Mouse (Mus musculus) neural tube, embryonic 15.5 days (tissue): ENCODE results near the gene Cenpp. TPM values are rescaled to one million over a fixed set of nuclear protein-coding genes. Genes with fewer than 3 reads are reported as not detected.
"Not testable (repeated sequence)": the region's sequence is repeated elsewhere in the genome, so short reads cannot be mapped to it uniquely, and the experiment has no call there.

ENCODE experiments used
- ATAC-seq: fragments of 200-750 bp; cut with Nextera tagmentation; 2 replicates; pipeline ENCODE4 v1.8.0; 2017; ENCODE audit warnings: mild to moderate bottlenecking, moderate TSS enrichment, moderate library complexity; ENCODE audit not compliant: low FRiP score
- H3K27ac ChIP-seq: fragments of 300-500 bp; sonication (generic); replicated peaks from 2 replicates; pipeline ENCODE4 v1.5.1; 2015; ENCODE audit warnings: mild to moderate bottlenecking, inconsistent platforms
- H3K27me3 ChIP-seq: fragments of 300-500 bp; sonication (generic); replicated peaks from 2 replicates; pipeline ENCODE4 v1.6.1; 2015; ENCODE audit warnings: inconsistent platforms
- H3K36me3 ChIP-seq: fragments of 300-500 bp; sonication (generic); 2 replicates; pipeline ENCODE4 v1.6.1; 2015; ENCODE audit warnings: inconsistent platforms
- H3K4me1 ChIP-seq: fragments of 300-500 bp; sonication (generic); 2 replicates; pipeline ENCODE4 v1.6.1; 2015; ENCODE audit warnings: inconsistent platforms
- H3K4me2 ChIP-seq: fragments of 300-500 bp; sonication (generic); 2 replicates; pipeline ENCODE4 v1.6.1; 2015; ENCODE audit warnings: inconsistent platforms, mild to moderate bottlenecking, moderate library complexity
- H3K4me3 ChIP-seq: fragments of 300-500 bp; sonication (generic); replicated peaks from 2 replicates; pipeline ENCODE4 v1.5.1; 2015; ENCODE audit warnings: mild to moderate bottlenecking, inconsistent platforms
- H3K9ac ChIP-seq: fragments of 300-500 bp; sonication (generic); replicated peaks from 2 replicates; pipeline ENCODE4 v1.6.1; 2015; ENCODE audit warnings: mild to moderate bottlenecking, inconsistent platforms
- H3K9me3 ChIP-seq: fragments of 300-500 bp; sonication (generic); replicated peaks from 2 replicates; pipeline ENCODE4 v1.6.1; 2016; ENCODE audit warnings: inconsistent platforms
- WGBS: fragments of 180-500 bp; shearing (Covaris S2); methylation state at CpG from one replicate; pipeline ENCODE4 v1.1.7; 2015; ENCODE audit warnings: mixed read lengths; 5-methylcytosine and 5-hydroxymethylcytosine counted together
- polyA plus RNA-seq: library from polyadenylated mRNA; unstranded; fragments of >200 nt; fragmentation: Nextera tagmentation; extraction: Ambion mirVana; gene quantifications from 2 replicates; pipeline ENCODE4 v1.2.1, GENCODE M21; 2015

The Cenpp gene
- polyA plus RNA-seq, 1 experiment from 2014 or later = 5.1 TPM

- H3K27ac ChIP-seq, H3K36me3 ChIP-seq, H3K9me3 ChIP-seq, H3K4me1 ChIP-seq, H3K4me2 ChIP-seq, H3K4me3 ChIP-seq, H3K27me3 ChIP-seq, ATAC-seq, H3K9ac ChIP-seq: not testable (repeated sequence)
- 73% methylated on average over 2 of the region's 2 CpGs for WGBS
These were observed 50.0 kb downstream of the Cenpp start for GRCm38 (mm10) chr13:49602541-49602940.

GRCm38 (mm10) chr13:49586062-49586461 is 66.5 kb downstream of the Cenpp start:
- WGBS = 97% methylated on average over 6 of the region's 6 CpGs
- no peaks in the 10 kb centered on the region for H3K4me1 ChIP-seq
- H3K27ac ChIP-seq = no peak overlapping the region
- no peaks in the 10 kb centered on the region for H3K27me3 ChIP-seq
- H3K4me2 ChIP-seq = no peak overlapping the region
- H3K36me3 ChIP-seq = no peaks in the 10 kb centered on the region
- no peak for ATAC-seq
- no peak overlapping the region for H3K9ac ChIP-seq
- H3K9me3 ChIP-seq = no peaks in the 10 kb centered on the region
- no peak overlapping the region for H3K4me3 ChIP-seq

GRCm38 (mm10) chr13:49584307-49585005 is 68.1 kb downstream of the Cenpp start:
- H3K4me2 ChIP-seq = no peak overlapping the region
- no peak overlapping the region for H3K27ac ChIP-seq
- H3K9me3 ChIP-seq = no peaks in the 10 kb centered on the region
- H3K9ac ChIP-seq = no peak overlapping the region
- H3K36me3 ChIP-seq = no peaks in the 10 kb centered on the region
- ATAC-seq = no peak
- WGBS = 84% methylated on average over 8 of the region's 8 CpGs
- no peaks in the 10 kb centered on the region for H3K4me1 ChIP-seq
- no peaks in the 10 kb centered on the region for H3K27me3 ChIP-seq
- no peak overlapping the region for H3K4me3 ChIP-seq

DNA sequence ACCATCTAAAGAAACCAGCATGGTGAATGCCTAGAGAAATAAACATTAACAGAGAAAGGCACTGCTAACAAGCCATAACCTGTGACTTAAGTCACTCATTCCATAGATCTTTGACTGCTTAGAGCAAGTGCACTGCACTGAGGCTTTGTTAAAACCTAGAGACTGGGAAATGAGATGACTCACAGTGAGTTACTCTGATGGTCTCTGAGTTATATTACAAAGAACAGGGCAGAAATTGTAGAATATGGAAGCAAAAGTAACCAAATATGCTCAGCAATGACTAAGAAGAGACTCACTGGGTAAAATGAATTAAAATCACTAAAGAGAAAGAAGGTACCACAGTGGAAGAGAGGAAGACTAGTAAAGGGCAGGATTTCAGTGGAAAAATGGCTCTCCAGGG is 68.7 kb downstream of the Cenpp start:
- Histone ChIP-seq H3K4me3 (no peak overlapping the region), H3K9ac (no peak overlapping the region), H3K27ac (no peak overlapping the region), H3K4me2 (no peak overlapping the region), H3K4me1 (no peaks in the 10 kb centered on the region), H3K27me3 (no peaks in the 10 kb centered on the region), H3K36me3 (no peaks in the 10 kb centered on the region), H3K9me3 (no peaks in the 10 kb centered on the region)
- no peak for ATAC-seq

- Histone ChIP-seq H3K4me3 (no peak within 1 kb of the TSS), H3K4me1 (no peaks in the 10 kb centered on the region), H3K9me3 (no peaks in the 10 kb centered on the region), H3K27ac (no peak within 1 kb of the TSS; the same call in 1 of the 2 replicates), H3K27me3 (no peaks in the 10 kb centered on the region), H3K9ac (no peak within 1 kb of the TSS), H3K36me3 (no peaks in the 10 kb centered on the region), H3K4me2 (no peak within 1 kb of the TSS)
- 90% methylated on average over 8 of the region's 8 CpGs for WGBS
- no peak for ATAC-seq
These were observed 70.7 kb downstream of the Cenpp start, which contains the start of gene Omd for GRCm38 (mm10) chr13:49581541-49582530. Gene Omd, plus strand, starts transcription at chr13:49582462.

DNA sequence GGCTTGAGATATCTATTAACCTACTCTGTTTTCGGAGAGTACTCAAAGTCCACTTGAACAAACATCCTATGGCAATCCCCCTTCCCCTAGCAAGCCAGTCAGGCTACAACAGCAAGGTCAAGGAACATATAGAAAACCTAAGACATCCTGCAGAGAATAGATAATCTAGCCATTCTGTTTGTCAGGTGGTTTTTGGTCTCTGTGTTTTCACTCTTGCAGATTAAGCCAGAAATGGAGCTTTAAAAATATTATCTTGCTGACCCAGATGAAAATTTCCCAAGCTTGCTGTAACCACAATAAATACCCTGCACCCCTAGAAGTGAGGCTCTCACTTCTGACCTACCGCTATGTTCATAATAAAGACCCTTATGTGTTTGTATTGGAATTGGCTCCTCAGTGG is 81.2 kb downstream of the Cenpp start:
- no peak overlapping the region for H3K4me2 ChIP-seq
- no peak for ATAC-seq
- H3K4me3 ChIP-seq = no peak overlapping the region
- no peaks in the 10 kb centered on the region for H3K36me3 ChIP-seq
- no peaks in the 10 kb centered on the region for H3K4me1 ChIP-seq
- H3K9me3 ChIP-seq = no peaks in the 10 kb centered on the region
- whole genome bisulfite sequencing = 90% methylated on average over 2 of the region's 2 CpGs
- H3K9ac ChIP-seq = no peak overlapping the region
- no peak overlapping the region for H3K27ac ChIP-seq
- H3K27me3 ChIP-seq = no peaks in the 10 kb centered on the region

GRCm38 (mm10) chr13:49570371-49570770 is 82.2 kb downstream of the Cenpp start:
- no peaks in the 10 kb centered on the region for H3K4me1 ChIP-seq
- H3K27ac ChIP-seq = no peak overlapping the region
- no peaks in the 10 kb centered on the region for H3K9me3 ChIP-seq
- no peaks in the 10 kb centered on the region for H3K27me3 ChIP-seq
- ATAC-seq = peak; percentile 53
- no peak overlapping the region for H3K4me3 ChIP-seq
- no peak overlapping the region for H3K4me2 ChIP-seq
- no peaks in the 10 kb centered on the region for H3K36me3 ChIP-seq
- WGBS = 76% methylated on average over 3 of the region's 3 CpGs
- no peak overlapping the region for H3K9ac ChIP-seq

DNA sequence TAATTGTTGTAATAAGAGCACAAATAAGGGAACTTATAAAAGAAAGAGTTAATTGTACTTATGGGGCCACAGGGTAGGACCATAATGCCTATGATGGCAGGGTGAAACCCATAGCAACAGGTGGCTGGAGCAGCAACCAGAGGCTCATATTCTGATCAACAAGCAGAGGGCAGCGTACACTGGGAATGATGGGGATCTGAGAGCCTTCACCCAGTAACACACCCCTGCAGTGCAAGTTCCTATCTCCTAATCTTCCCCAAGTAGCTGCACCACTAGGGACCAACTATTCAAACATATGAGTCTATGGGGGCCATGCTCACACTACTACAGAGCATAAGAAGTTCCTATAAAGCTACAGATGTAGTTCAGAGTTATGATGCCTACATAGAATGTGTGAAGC is 88.2 kb downstream of the Cenpp start:
- H3K27me3 ChIP-seq = no peaks in the 10 kb centered on the region
- no peak overlapping the region for H3K4me3 ChIP-seq
- no peak overlapping the region for H3K4me2 ChIP-seq
- H3K4me1 ChIP-seq = no peaks in the 10 kb centered on the region
- no peak overlapping the region for H3K27ac ChIP-seq
- no peaks in the 10 kb centered on the region for H3K36me3 ChIP-seq
- H3K9me3 ChIP-seq = no peaks in the 10 kb centered on the region
- no peak overlapping the region for H3K9ac ChIP-seq
- ATAC-seq = no peak
- WGBS = 89% methylated on average over 1 of the region's 1 CpGs

- Histone ChIP-seq H3K27ac (no peak overlapping the region), H3K36me3 (no peaks in the 10 kb centered on the region), H3K9ac (no peak overlapping the region), H3K4me1 (no peaks in the 10 kb centered on the region), H3K4me2 (no peak overlapping the region), H3K4me3 (no peak overlapping the region), H3K9me3 (no peaks in the 10 kb centered on the region), H3K27me3 (no peaks in the 10 kb centered on the region)
- no peak for ATAC-seq
- WGBS = 75% methylated on average over 2 of the region's 2 CpGs
These were observed 91.7 kb downstream of the Cenpp start for GRCm38 (mm10) chr13:49560886-49561285.

GRCm38 (mm10) chr13:49559185-49559584 is 93.4 kb downstream of the Cenpp start:
- no peaks in the 10 kb centered on the region for H3K4me1 ChIP-seq
- H3K27ac ChIP-seq = no peak overlapping the region
- H3K4me3 ChIP-seq = no peak overlapping the region
- 37% methylated on average over 2 of the region's 2 CpGs for WGBS
- no peak overlapping the region for H3K4me2 ChIP-seq
- no peaks in the 10 kb centered on the region for H3K27me3 ChIP-seq
- no peak for ATAC-seq
- H3K9me3 ChIP-seq = no peaks in the 10 kb centered on the region
- H3K36me3 ChIP-seq = no peaks in the 10 kb centered on the region
- H3K9ac ChIP-seq = no peak overlapping the region

GRCm38 (mm10) chr13:49556924-49557323 is 95.7 kb downstream of the Cenpp start:
- ATAC-seq = no peak
- Histone ChIP-seq H3K9me3 (no peaks in the 10 kb centered on the region), H3K9ac (no peak overlapping the region), H3K36me3 (no peaks in the 10 kb centered on the region), H3K4me3 (no peak overlapping the region), H3K27ac (no peak overlapping the region), H3K4me1 (no peaks in the 10 kb centered on the region), H3K4me2 (no peak overlapping the region), H3K27me3 (no peaks in the 10 kb centered on the region)
- 73% methylated on average over 1 of the region's 1 CpGs for WGBS

GRCm38 (mm10) chr13:49556203-49556602 is 96.4 kb downstream of the Cenpp start:
- H3K9me3 ChIP-seq = no peaks in the 10 kb centered on the region
- no peak overlapping the region for H3K4me3 ChIP-seq
- no peak overlapping the region for H3K27ac ChIP-seq
- no peak for ATAC-seq
- no peaks in the 10 kb centered on the region for H3K36me3 ChIP-seq
- no peak overlapping the region for H3K9ac ChIP-seq
- H3K4me2 ChIP-seq = no peak overlapping the region
- no peaks in the 10 kb centered on the region for H3K27me3 ChIP-seq
- 88% methylated on average over 1 of the region's 1 CpGs for WGBS
- no peaks in the 10 kb centered on the region for H3K4me1 ChIP-seq
